Mouse (Mus musculus) CH12.LX (cell line): ENCODE results near the gene Selenok.

Source experiments
- HCFC1 ChIP-seq: IDR thresholded peaks from 2 replicates; pipeline ENCODE4 v1.6.1; 2012; ENCODE audit warnings: low read depth, mild to moderate bottlenecking, inconsistent platforms, low read length, improper control_type of control experiment
- USF2 ChIP-seq: conservative IDR thresholded peaks from 2 replicates; pipeline ENCODE4 v1.6.1; 2011; ENCODE audit warnings: low read depth, low read length, improper control_type of control experiment

DNA sequence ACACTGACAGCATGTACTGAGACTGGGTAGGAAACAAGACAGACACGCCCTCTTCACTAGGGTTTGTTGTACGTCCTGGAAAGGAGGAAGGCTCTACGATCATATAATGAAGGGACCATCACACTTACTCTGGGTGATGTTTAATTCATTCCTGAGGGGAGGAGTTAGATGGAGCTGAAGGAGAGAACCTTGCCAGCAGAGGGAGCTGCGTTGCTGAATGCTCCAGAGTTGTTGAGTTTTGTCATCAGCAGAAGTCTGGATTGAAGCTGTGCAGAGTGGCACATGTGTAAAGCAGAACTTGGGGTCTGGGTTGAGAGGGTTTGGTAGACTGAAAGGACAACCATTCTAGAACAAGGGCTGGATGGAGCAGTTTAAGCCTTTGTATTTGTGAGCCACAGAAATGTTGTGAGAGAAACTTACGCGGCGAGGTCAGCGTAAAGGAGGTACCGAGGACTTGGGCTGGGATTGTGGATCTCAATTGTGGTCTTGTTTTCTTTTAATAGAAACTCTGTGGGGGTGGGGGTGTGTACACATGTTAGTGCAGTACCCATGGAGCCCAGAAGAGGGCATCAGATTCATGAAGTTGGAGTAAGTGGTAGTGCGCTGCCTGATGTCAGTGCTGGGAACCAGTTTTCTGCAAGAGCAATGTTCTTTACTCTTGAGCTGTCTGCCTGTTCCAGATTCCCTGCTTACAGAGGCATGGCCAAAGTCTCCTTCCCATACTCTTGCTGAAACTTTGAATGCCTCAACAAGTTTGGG, 12.5 kb downstream of the Selenok start:
- TF ChIP-seq HCFC1 (no peak), USF2 (no peak)
